Mouse (Mus musculus) intestine, embryonic 16.5 days (tissue): ENCODE measurements around the gene Rnf44. TPM values are rescaled to one million over a fixed set of nuclear protein-coding genes. Genes with fewer than 3 reads are reported as not detected.

Source experiments
- ATAC-seq: fragments of 200-750 bp; cut with Nextera tagmentation; 2 replicates; pipeline ENCODE4 v1.8.0; 2017; ENCODE audit warnings: moderate TSS enrichment, moderate library complexity
- H3K27ac ChIP-seq: fragments of 300-500 bp; sonication (generic); 2 replicates; pipeline ENCODE4 v1.5.1; 2014; ENCODE audit warnings: mild to moderate bottlenecking, low read length
- H3K27me3 ChIP-seq: fragments of 300-500 bp; sonication (generic); replicated peaks from 2 replicates; pipeline ENCODE4 v1.6.1; 2014; ENCODE audit warnings: low read length, control low read depth, mixed read lengths; ENCODE audit not compliant: control insufficient read depth, insufficient read depth
- H3K36me3 ChIP-seq: fragments of 300-500 bp; sonication (generic); 2 replicates; pipeline ENCODE4 v1.6.1; 2014; ENCODE audit warnings: low read length, control low read depth; ENCODE audit not compliant: control insufficient read depth, insufficient read depth
- H3K4me1 ChIP-seq: fragments of 300-500 bp; sonication (generic); 2 replicates; pipeline ENCODE4 v1.6.1; 2014; ENCODE audit warnings: low read length, control low read depth, mixed read lengths; ENCODE audit not compliant: control insufficient read depth, insufficient read depth
- H3K4me2 ChIP-seq: fragments of 300-500 bp; sonication (generic); 2 replicates; pipeline ENCODE4 v1.6.1; 2014; ENCODE audit warnings: low read depth, low read length, control low read depth
- H3K4me3 ChIP-seq: fragments of 300-500 bp; sonication (generic); 2 replicates; pipeline ENCODE4 v1.5.1; 2014; ENCODE audit warnings: mild to moderate bottlenecking, low read length
- H3K9ac ChIP-seq: fragments of 300-500 bp; sonication (generic); 2 replicates; pipeline ENCODE4 v1.6.1; 2014; ENCODE audit warnings: low read depth, low read length
- H3K9me3 ChIP-seq: fragments of 300-500 bp; sonication (generic); 2 replicates; pipeline ENCODE4 v1.6.1; 2016; ENCODE audit warnings: low read length, control low read depth; ENCODE audit not compliant: control insufficient read depth
- WGBS: fragments of 180-500 bp; shearing (Covaris S2); extraction: QIAGEN DNeasy Blood & Tissue Kit; methylation state at CpG from one replicate; pipeline ENCODE4 v1.1.7; 2014; 5-methylcytosine and 5-hydroxymethylcytosine counted together
- polyA plus RNA-seq: library from polyadenylated mRNA; unstranded; fragments of >200 nt; fragmentation: Nextera tagmentation; extraction: Ambion mirVana; gene quantifications from 2 replicates; pipeline ENCODE4 v1.2.1, GENCODE M21; 2015

Rnf44 gene
- polyA plus RNA-seq, 1 experiment from 2014 or later = 48.9 TPM

DNA sequence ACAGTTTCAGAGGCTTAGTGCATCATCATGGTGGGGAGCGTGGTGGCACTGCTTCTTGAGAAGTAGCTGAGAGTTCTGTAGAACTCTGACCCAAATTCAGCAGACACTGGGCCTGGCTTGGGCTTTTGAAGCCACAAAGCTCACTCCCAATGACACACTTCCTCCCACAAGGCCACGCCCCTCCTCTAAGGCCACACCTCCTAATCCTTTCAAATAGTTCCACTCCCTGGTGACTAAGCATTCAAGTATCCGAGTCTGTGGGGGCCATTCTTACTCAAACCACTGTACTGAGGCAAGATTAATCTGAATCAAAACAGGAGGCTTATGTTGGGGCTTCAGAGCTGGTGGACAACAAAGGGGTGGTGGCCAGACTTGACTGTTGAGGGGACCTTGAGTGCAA is 17.2 kb upstream of the Rnf44 start:
- Histone ChIP-seq H3K9me3 (no peaks in the 10 kb centered on the region; the same call in 1 of the 2 replicates), H3K9ac (no peak overlapping the region), H3K4me1 (peaks cover 4% of the 10 kb centered on the region), H3K4me3 (no peak overlapping the region), H3K27me3 (no peaks in the 10 kb centered on the region), H3K27ac (no peak overlapping the region), H3K36me3 (no peaks in the 10 kb centered on the region), H3K4me2 (no peak overlapping the region)
- 76% methylated on average over 3 of the region's 3 CpGs for WGBS
- no peak for ATAC-seq

DNA sequence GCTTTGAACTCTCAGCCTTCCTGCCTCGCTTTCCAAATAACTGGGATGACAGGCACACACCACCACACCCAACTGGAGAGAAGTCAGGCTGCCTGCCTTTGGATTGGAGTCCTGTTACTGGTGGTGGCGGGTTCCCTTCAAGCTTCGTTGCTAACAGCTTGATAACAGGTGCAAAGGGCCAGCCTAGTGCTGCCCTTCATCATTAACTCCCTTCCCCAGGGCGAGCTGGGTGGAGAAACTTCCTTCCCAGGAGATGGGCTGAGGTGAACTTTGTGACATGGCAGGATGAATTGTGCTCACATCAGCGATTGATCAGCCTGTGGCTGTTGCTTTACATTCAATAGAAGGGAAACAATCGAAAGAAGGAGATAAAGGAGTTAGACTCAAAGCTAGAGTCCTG is 11.2 kb upstream of the Rnf44 start:
- peak; percentile 57 for ATAC-seq
- H3K4me2 ChIP-seq = peak overlapping the region; percentile 17; the same call in 1 of the 2 replicates
- peak overlapping the region; percentile 74 for H3K27ac ChIP-seq

DNA sequence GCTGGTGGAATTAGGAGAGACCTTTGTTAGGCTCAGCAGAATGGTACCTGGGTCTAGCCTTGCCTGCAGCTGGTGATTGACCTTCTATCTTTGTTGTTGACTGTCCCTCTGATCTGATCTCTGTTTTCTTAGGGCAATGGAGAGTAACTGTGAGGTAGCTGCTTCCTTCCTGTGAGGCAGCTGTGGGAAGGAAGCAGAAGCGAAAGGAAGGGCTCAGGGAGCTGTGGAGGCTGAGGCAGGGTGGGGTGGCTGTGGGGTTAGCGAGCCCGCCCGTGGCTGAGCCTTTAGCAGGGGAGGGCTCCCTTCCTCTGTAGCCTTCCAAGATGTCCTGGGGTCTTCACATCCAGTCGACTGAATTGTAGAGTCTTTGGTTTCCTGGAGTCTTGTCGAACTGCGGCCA is 8.8 kb upstream of the Rnf44 start:
- Histone ChIP-seq H3K36me3 (no peaks in the 10 kb centered on the region), H3K27me3 (no peaks in the 10 kb centered on the region), H3K9me3 (no peaks in the 10 kb centered on the region), H3K4me1 (peaks cover 29% of the 10 kb centered on the region), H3K27ac (peak overlapping the region; percentile 75), H3K4me3 (peak overlapping the region; percentile 54), H3K4me2 (peak overlapping the region; percentile 53), H3K9ac (peak overlapping the region; percentile 70)
- no peak for ATAC-seq
- WGBS = 63% methylated on average over 7 of the region's 7 CpGs

More for the DNA sequence above, 11.2 kb upstream of the Rnf44 start:
- WGBS = 34% methylated on average over 6 of the region's 6 CpGs
- Histone ChIP-seq H3K36me3 (no peaks in the 10 kb centered on the region), H3K4me1 (peaks cover 29% of the 10 kb centered on the region), H3K9ac (no peak overlapping the region), H3K27me3 (no peaks in the 10 kb centered on the region), H3K4me3 (no peak overlapping the region), H3K9me3 (no peaks in the 10 kb centered on the region)

DNA sequence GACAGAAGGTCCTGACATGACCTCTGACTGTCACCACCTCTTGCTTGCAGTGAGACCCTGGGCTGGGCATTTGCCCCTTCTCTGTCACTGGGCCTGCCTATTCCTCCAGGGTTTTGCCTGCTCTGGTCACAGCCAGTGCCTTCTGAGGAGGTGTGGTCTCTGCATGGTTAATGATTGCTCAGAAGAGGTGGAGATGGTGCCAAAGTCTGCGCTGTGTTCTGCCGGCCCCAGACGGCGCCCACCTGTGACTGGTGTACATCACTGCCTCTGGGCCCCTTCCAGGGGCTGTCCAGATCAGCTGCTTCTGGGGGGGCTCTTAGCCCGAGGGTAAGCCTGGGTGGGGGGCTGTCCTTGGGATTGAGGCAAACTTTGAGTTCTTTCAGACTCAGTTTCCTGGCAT is 7.5 kb upstream of the Rnf44 start, which contains the start of gene Cdhr2:
TSS of gene Cdhr2 (plus strand) at position 219 of the 400 bp plus-strand sequence.
- Histone ChIP-seq H3K9me3 (no peaks in the 10 kb centered on the region), H3K4me1 (peaks cover 29% of the 10 kb centered on the region), H3K27ac (peak within 1 kb of the TSS; percentile 75), H3K36me3 (no peaks in the 10 kb centered on the region), H3K9ac (peak within 1 kb of the TSS; percentile 70), H3K4me3 (peak within 1 kb of the TSS; percentile 54), H3K27me3 (no peaks in the 10 kb centered on the region), H3K4me2 (peak within 1 kb of the TSS; percentile 53)
- peak; percentile 90 for ATAC-seq
- 32% methylated on average over 5 of the region's 5 CpGs for WGBS

DNA sequence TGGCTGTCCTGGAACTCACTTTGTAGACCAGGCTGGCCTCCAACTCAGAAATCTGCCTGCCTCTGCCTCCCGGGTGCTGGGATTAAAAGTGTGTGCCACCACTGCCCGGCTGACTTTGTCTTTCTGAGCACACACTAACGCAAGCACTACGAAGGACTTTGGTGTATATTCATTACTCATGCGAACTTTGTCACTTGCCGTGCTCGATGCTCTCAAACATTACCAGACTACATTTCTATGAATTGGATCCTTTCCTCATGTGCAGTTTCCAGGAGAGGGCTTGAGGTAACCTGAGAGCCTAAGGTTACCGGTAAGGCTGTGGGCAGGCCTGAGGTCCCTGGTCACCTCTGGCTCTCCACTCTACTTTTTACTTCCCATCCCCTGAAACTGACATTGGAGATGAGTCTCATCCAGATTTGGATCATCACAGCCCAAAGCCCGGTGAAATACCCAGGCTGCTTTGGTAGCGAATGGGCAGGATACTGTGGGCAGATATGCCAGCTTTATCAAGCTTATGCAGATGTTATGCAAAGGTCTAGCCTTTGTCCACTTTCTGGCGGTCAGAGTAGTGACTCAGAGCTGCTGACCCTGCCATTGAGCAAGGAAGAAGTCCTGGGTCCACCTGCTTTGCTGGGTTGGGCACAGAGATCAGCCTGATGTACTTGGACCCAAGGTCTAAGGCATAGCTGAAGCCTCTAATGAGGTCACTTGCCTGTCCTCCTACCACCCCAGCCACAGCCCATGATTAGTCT is 1.9 kb upstream of the Rnf44 start:
- peaks cover 33% of the 10 kb centered on the region for H3K4me1 ChIP-seq
- ATAC-seq = no peak
- H3K27me3 ChIP-seq = no peaks in the 10 kb centered on the region
- H3K9ac ChIP-seq = no peak overlapping the region
- no peak overlapping the region for H3K4me2 ChIP-seq
- H3K9me3 ChIP-seq = no peaks in the 10 kb centered on the region
- H3K36me3 ChIP-seq = no peaks in the 10 kb centered on the region
- no peak overlapping the region for H3K4me3 ChIP-seq
- 86% methylated on average over 11 of the region's 11 CpGs for WGBS
- no peak overlapping the region for H3K27ac ChIP-seq

DNA sequence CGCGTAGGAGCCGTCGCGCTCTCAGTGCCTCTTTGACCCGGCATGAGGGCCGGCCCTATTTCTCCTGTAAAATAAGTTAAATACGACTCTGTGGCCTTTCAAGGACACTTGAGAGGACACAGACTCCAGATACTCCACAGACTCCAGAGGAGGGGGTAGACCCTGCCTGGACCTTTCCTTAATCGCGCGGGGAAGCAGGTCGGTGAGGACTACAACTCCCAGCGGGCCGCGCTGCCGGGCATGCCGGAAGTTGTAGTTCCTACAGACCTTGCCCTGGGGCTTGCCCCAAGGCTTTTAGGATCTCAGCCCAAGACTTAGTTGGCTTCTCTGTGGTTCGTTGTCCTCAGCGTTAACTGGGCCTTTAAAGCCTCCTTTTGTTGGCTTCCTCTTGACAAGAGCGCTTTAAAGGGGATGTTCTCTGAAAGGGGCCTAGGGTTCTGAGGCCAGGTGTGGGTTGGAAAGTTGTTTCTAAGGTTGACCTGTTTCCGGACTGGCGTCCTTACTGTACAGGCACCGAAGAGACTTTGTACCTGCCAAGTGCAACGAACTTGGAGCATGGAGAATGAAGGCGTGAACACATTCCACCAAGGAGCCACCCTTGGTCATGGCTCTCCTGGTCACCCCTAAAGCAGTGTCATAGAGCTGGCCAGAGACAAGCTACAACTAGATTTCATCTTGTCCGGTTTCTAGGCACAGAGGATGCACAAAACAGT is 797 bp upstream of the Rnf44 start:
- peak overlapping the region; percentile 94 for H3K4me3 ChIP-seq
- WGBS = 14% methylated on average over 26 of the region's 26 CpGs
- peak; percentile 83 for ATAC-seq

DNA sequence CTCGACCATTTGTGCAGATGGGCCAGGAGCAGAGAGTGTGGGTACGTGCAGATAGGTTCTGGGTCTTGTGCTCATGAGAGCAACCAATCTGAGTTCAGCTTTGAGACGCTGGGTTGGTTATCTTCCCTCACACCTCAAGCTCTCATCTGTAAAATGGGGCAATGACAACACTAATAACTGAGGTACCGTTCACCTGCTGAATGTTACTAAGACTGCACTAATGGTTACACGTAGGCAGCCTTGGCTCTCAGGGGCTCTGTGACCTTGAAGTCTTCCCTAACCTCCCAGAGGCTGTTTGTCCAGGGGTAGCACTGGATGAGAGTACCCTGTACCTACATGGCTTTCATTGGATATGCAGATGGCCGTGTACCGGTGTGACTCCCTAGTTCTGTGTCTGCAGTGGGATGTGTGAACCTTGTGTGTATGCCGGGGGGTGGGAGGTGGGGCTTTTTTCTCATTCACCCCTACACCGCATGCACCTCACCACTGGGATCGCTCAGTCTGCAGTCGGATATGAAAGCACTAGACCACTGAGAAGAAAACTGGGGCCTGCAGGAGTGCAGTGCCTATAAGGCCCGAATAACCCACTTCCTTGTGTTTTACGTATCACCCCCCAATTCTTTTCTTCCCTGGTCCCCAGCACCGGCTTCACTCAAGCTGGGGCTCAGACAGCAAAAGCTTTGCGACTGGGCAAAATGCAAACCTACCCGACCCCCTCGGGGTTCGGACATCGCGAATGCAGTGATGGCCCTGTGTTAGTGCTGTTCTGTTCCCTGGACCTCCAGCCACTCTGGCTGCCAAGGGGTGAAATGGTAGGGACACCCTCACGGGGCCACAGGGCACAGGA is 773 bp downstream of the Rnf44 start:
- peak overlapping the region; percentile 94 for H3K27ac ChIP-seq
- H3K4me2 ChIP-seq = peak overlapping the region; percentile 97
- 8% methylated on average over 21 of the region's 21 CpGs for WGBS
- no peaks in the 10 kb centered on the region for H3K36me3 ChIP-seq
- H3K9ac ChIP-seq = peak overlapping the region; percentile 95
- H3K27me3 ChIP-seq = no peaks in the 10 kb centered on the region
- peak overlapping the region; percentile 94 for H3K4me3 ChIP-seq
- no peaks in the 10 kb centered on the region for H3K9me3 ChIP-seq
- ATAC-seq = no peak
- peaks cover 35% of the 10 kb centered on the region for H3K4me1 ChIP-seq

More for the DNA sequence above, 797 bp upstream of the Rnf44 start:
- H3K36me3 ChIP-seq = no peaks in the 10 kb centered on the region
- H3K4me1 ChIP-seq = peaks cover 31% of the 10 kb centered on the region
- H3K27me3 ChIP-seq = no peaks in the 10 kb centered on the region
- H3K4me2 ChIP-seq = peak overlapping the region; percentile 67
- peak overlapping the region; percentile 98 for H3K27ac ChIP-seq
- peak overlapping the region; percentile 76 for H3K9ac ChIP-seq
- no peaks in the 10 kb centered on the region for H3K9me3 ChIP-seq

DNA sequence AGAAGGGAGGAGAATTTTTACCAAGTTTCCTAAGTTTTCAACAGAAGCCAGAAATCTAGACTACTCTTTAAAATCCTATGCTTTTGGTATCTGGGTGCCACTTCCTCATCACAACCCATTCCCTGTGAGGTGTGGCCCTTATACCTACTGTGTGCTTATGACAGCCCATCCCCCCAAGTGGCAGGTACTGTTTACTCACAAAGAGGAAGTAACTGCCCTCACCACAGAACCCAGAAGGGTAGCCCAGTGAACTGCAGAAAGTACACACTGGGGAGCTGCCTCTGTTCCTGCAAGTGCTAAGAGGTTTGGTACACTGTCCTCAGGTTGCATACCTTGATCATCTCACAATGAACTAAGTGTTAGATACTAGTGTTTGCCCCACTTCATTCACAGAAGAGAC is 2.0 kb downstream of the Rnf44 start:
- peaks cover 35% of the 10 kb centered on the region for H3K4me1 ChIP-seq
- no peaks in the 10 kb centered on the region for H3K36me3 ChIP-seq
- H3K9ac ChIP-seq = peak overlapping the region; percentile 95
- H3K9me3 ChIP-seq = no peaks in the 10 kb centered on the region
- no peaks in the 10 kb centered on the region for H3K27me3 ChIP-seq
- ATAC-seq = no peak
- H3K27ac ChIP-seq = no peak overlapping the region
- H3K4me3 ChIP-seq = peak overlapping the region; percentile 94; the same call in 1 of the 2 replicates
- peak overlapping the region; percentile 97 for H3K4me2 ChIP-seq
